Mouse (Mus musculus) G1E (cell line): ENCODE results near the gene Klk15. TPM values are rescaled to one million over a fixed set of nuclear protein-coding genes. Genes with fewer than 3 reads are reported as not detected.
"Not testable (repeated sequence)": the region's sequence is repeated elsewhere in the genome, so short reads cannot be mapped to it uniquely, and the experiment has no call there.

Experiments
- ATAC-seq: 2 replicates; pipeline ENCODE4 v1.8.0; 2016; ENCODE audit warnings: mild to moderate bottlenecking; ENCODE audit not compliant: insufficient number of reproducible peaks, poor library complexity, low FRiP score, severe bottlenecking; ENCODE audit errors: extremely low read depth
- DNase-seq: peaks from one replicate; pipeline ENCODE4 v3.0.0; 2012; ENCODE audit warnings: low spot score
- H3K27me3 ChIP-seq: 2 replicates; pipeline ENCODE4 v1.6.1; 2012; ENCODE audit warnings: mild to moderate bottlenecking, low read length, inconsistent platforms; ENCODE audit not compliant: insufficient read depth
- H3K36me3 ChIP-seq: replicated peaks from 2 replicates; pipeline ENCODE3; 2012; ENCODE audit warnings: mild to moderate bottlenecking, inconsistent platforms
- H3K4me1 ChIP-seq: 2 replicates; pipeline ENCODE4 v1.6.1; 2012; ENCODE audit warnings: low read depth, low read length, inconsistent platforms, mixed read lengths; ENCODE audit not compliant: insufficient read depth
- H3K4me3 ChIP-seq: 2 replicates; pipeline ENCODE4 v1.5.1; 2012; ENCODE audit warnings: low read depth, mild to moderate bottlenecking, inconsistent platforms, low read length, moderate library complexity, mixed read lengths
- H3K9me3 ChIP-seq: replicated peaks from 2 replicates; pipeline ENCODE4 v1.6.1; 2012; ENCODE audit warnings: inconsistent platforms
- CTCF ChIP-seq: IDR thresholded peaks from 2 replicates; pipeline ENCODE4 v1.5.1; 2012; ENCODE audit warnings: low read depth, low read length, inconsistent platforms, mixed read lengths
- GATA1 ChIP-seq: IDR thresholded peaks from 2 replicates; pipeline ENCODE4 v1.6.1; 2012; ENCODE audit warnings: borderline replicate concordance, low read length, inconsistent platforms, mixed read lengths
- GATA2 ChIP-seq: IDR thresholded peaks from 2 replicates; pipeline ENCODE4 v1.6.1; 2012; ENCODE audit warnings: low read depth, low read length, inconsistent platforms, borderline replicate concordance
- POLR2AphosphoS5 ChIP-seq: IDR thresholded peaks from 2 replicates; pipeline ENCODE4 v1.6.1; 2012; ENCODE audit warnings: low read depth, low read length, inconsistent platforms; ENCODE audit not compliant: insufficient replicate concordance
- TAL1 ChIP-seq: conservative IDR thresholded peaks from 2 replicates; pipeline ENCODE4 v1.6.1; 2012; ENCODE audit warnings: low read depth, low read length, inconsistent platforms, mixed read lengths
- polyA plus RNA-seq: library from polyadenylated mRNA; stranded (reverse); fragments of >175 nt; gene quantifications from 2 replicates; pipeline ENCODE4 v1.2.3, GENCODE M21; 2012
- total RNA-seq, 2 experiments: library from RNA; stranded (forward) in 1 of 2; stranded (reverse) in 1 of 2; fragments of 200-1000 nt in 1 of 2; fragments of >200 nt in 1 of 2; fragmentation: Nextera tagmentation in 1 of 2; gene quantifications; 2 replicates each; pipeline ENCODE4 v1.2.3; 2014 to 2017

Gene Klk15
- total and polyA plus RNA-seq, 3 experiments = not detected

GRCm38 (mm10) chr7:43952703-43953102 is 19.2 kb downstream of the Klk15 start:
- Histone ChIP-seq H3K4me3 (no peak overlapping the region), H3K4me1 (no peaks in the 10 kb centered on the region), H3K27me3 (no peaks in the 10 kb centered on the region), H3K9me3 (no peaks in the 10 kb centered on the region), H3K36me3 (no peaks in the 10 kb centered on the region)
- DNase-seq = no peak
- TF ChIP-seq POLR2AphosphoS5 (no peak), CTCF (no peak)
- ATAC-seq = no peak

- no peaks in the 10 kb centered on the region for H3K9me3 ChIP-seq
- no peaks in the 10 kb centered on the region for H3K36me3 ChIP-seq
- no peak for DNase-seq
- no peak within 1 kb of the TSS for H3K4me3 ChIP-seq
- no peak for ATAC-seq
- TF ChIP-seq CTCF = no peak
- no peak for TF ChIP-seq GATA1
- no peak for TF ChIP-seq POLR2AphosphoS5
- no peak for TF ChIP-seq GATA2
- no peak for TF ChIP-seq TAL1
- H3K4me1 ChIP-seq = no peaks in the 10 kb centered on the region
- no peaks in the 10 kb centered on the region for H3K27me3 ChIP-seq
Observed at GRCm38 (mm10) chr7:43966451-43966850, 32.9 kb downstream of the Klk15 start, which contains the start of gene Klk1b1. Gene Klk1b1, plus strand, starts transcription at chr7:43966751.

GRCm38 (mm10) chr7:43967058-43967457 is 33.5 kb downstream of the Klk15 start:
- ATAC-seq = no peak
- Histone ChIP-seq H3K4me1 (no peaks in the 10 kb centered on the region), H3K9me3 (no peaks in the 10 kb centered on the region), H3K36me3 (no peaks in the 10 kb centered on the region), H3K4me3 (no peak overlapping the region), H3K27me3 (no peaks in the 10 kb centered on the region)
- TF ChIP-seq GATA1 (no peak), POLR2AphosphoS5 (no peak), CTCF (no peak)
- DNase-seq = no peak

GRCm38 (mm10) chr7:43967612-43968011 is 34.1 kb downstream of the Klk15 start:
- H3K4me1 ChIP-seq = no peaks in the 10 kb centered on the region
- ATAC-seq (no peak), DNase-seq (no peak)
- H3K9me3 ChIP-seq = no peaks in the 10 kb centered on the region
- no peaks in the 10 kb centered on the region for H3K27me3 ChIP-seq
- no peak overlapping the region for H3K4me3 ChIP-seq
- TF ChIP-seq POLR2AphosphoS5 = no peak
- TF ChIP-seq GATA1 = no peak
- no peak for TF ChIP-seq GATA2
- TF ChIP-seq TAL1 = no peak
- H3K36me3 ChIP-seq = no peaks in the 10 kb centered on the region

- DNase-seq, H3K4me3 ChIP-seq, ATAC-seq, H3K9me3 ChIP-seq, H3K27me3 ChIP-seq, H3K4me1 ChIP-seq, H3K36me3 ChIP-seq: not testable (repeated sequence)
Observed at GRCm38 (mm10) chr7:43975761-43976160, 42.2 kb downstream of the Klk15 start, which contains the start of gene Klk1b9. Gene Klk1b9, plus strand, starts transcription at chr7:43976061.

- DNase-seq (no peak), ATAC-seq (no peak)
- no peaks in the 10 kb centered on the region for H3K36me3 ChIP-seq
Observed at GRCm38 (mm10) chr7:43985657-43986056, 52.1 kb downstream of the Klk15 start.

More at GRCm38 (mm10) chr7:43985657-43986056, 52.1 kb downstream of the Klk15 start:
- Histone ChIP-seq H3K4me3 (no peak overlapping the region), H3K27me3 (no peaks in the 10 kb centered on the region), H3K4me1 (no peaks in the 10 kb centered on the region), H3K9me3 (no peaks in the 10 kb centered on the region)
- TF ChIP-seq CTCF (no peak), POLR2AphosphoS5 (no peak), GATA2 (no peak), TAL1 (no peak), GATA1 (no peak)

Other genes starting within 250 kb of the Klk15 start
- gene Klk14, start 243.3 kb upstream of the Klk15 start, total RNA-seq (2014; fragmentation: Nextera tagmentation) = not detected in 2 replicates
- gene Klk14, start 243.3 kb upstream of the Klk15 start, total RNA-seq (2017) = not detected in 2 replicates
- gene Klk14, start 243.3 kb upstream of the Klk15 start, polyA plus RNA-seq = not detected in 2 replicates
- gene Klk13, start 221.2 kb upstream of the Klk15 start, total RNA-seq (2014; fragmentation: Nextera tagmentation) = not detected in 2 replicates
- gene Klk13, start 221.2 kb upstream of the Klk15 start, total RNA-seq (2017) = 0.27 TPM in 1 of 2 replicates, not detected in the other
- gene Klk13, start 221.2 kb upstream of the Klk15 start, polyA plus RNA-seq = not detected in 2 replicates
- not detected in 2 replicates for gene Klk12, start 164.8 kb upstream of the Klk15 start, total RNA-seq (2014; fragmentation: Nextera tagmentation)
- gene Klk12, start 164.8 kb upstream of the Klk15 start, total RNA-seq (2017) = not detected in 2 replicates
- gene Klk12, start 164.8 kb upstream of the Klk15 start, polyA plus RNA-seq = not detected in 2 replicates
- not detected in 2 replicates for gene Klk11, start 159.1 kb upstream of the Klk15 start, total RNA-seq (2014; fragmentation: Nextera tagmentation)
- gene Klk11, start 159.1 kb upstream of the Klk15 start, total RNA-seq (2017) = not detected in 2 replicates
- gene Klk11, start 159.1 kb upstream of the Klk15 start, polyA plus RNA-seq = not detected in 2 replicates
- not detected in 2 replicates for gene Klk10, start 152.7 kb upstream of the Klk15 start, total RNA-seq (2014; fragmentation: Nextera tagmentation)
- not detected in 2 replicates for gene Klk10, start 152.7 kb upstream of the Klk15 start, total RNA-seq (2017)
- gene Klk10, start 152.7 kb upstream of the Klk15 start, polyA plus RNA-seq = not detected in 2 replicates
- not detected in 2 replicates for gene Klk9, start 141.8 kb upstream of the Klk15 start, total RNA-seq (2014; fragmentation: Nextera tagmentation)
- gene Klk9, start 141.8 kb upstream of the Klk15 start, total RNA-seq (2017) = 0.06 TPM in 1 of 2 replicates, not detected in the other
- not detected in 2 replicates for gene Klk9, start 141.8 kb upstream of the Klk15 start, polyA plus RNA-seq
- gene Klk8, start 136.2 kb upstream of the Klk15 start, total RNA-seq (2014; fragmentation: Nextera tagmentation) = not detected in 2 replicates
- gene Klk8, start 136.2 kb upstream of the Klk15 start, total RNA-seq (2017) = not detected in 2 replicates
- gene Klk8, start 136.2 kb upstream of the Klk15 start, polyA plus RNA-seq = not detected in 2 replicates
- not detected in 2 replicates for gene Klk7, start 122.4 kb upstream of the Klk15 start, total RNA-seq (2014; fragmentation: Nextera tagmentation)
- gene Klk7, start 122.4 kb upstream of the Klk15 start, total RNA-seq (2017) = 0.05 TPM in 1 of 2 replicates, not detected in the other
- gene Klk7, start 122.4 kb upstream of the Klk15 start, polyA plus RNA-seq = not detected in 2 replicates
- not detected in 2 replicates for gene Klk6, start 109.2 kb upstream of the Klk15 start, total RNA-seq (2014; fragmentation: Nextera tagmentation)
- gene Klk6, start 109.2 kb upstream of the Klk15 start, total RNA-seq (2017) = 0.05 TPM in 1 of 2 replicates, not detected in the other
- gene Klk6, start 109.2 kb upstream of the Klk15 start, polyA plus RNA-seq = not detected in 2 replicates
- gene Klk5, start 91.8 kb upstream of the Klk15 start, total RNA-seq (2014; fragmentation: Nextera tagmentation) = not detected in 2 replicates
- 0.11 TPM in 1 of 2 replicates, not detected in the other for gene Klk5, start 91.8 kb upstream of the Klk15 start, total RNA-seq (2017)
- gene Klk5, start 91.8 kb upstream of the Klk15 start, polyA plus RNA-seq = not detected in 2 replicates
- gene Klk4, start 52.6 kb upstream of the Klk15 start, total RNA-seq (2014; fragmentation: Nextera tagmentation) = not detected in 2 replicates
- not detected in 2 replicates for gene Klk4, start 52.6 kb upstream of the Klk15 start, total RNA-seq (2017)
- gene Klk4, start 52.6 kb upstream of the Klk15 start, polyA plus RNA-seq = not detected in 2 replicates
- gene Klk1b8, start 16.9 kb downstream of the Klk15 start, total RNA-seq (2014; fragmentation: Nextera tagmentation) = not detected in 2 replicates
- not detected in 2 replicates for gene Klk1b8, start 16.9 kb downstream of the Klk15 start, total RNA-seq (2017)
- not detected in 2 replicates for gene Klk1b8, start 16.9 kb downstream of the Klk15 start, polyA plus RNA-seq
- gene Klk1b1, start 33.0 kb downstream of the Klk15 start, total RNA-seq (2014; fragmentation: Nextera tagmentation) = not detected in 2 replicates
- gene Klk1b1, start 33.0 kb downstream of the Klk15 start, total RNA-seq (2017) = not detected in 2 replicates
- not detected in 2 replicates for gene Klk1b1, start 33.0 kb downstream of the Klk15 start, polyA plus RNA-seq
- not detected in 2 replicates for gene Klk1b9, start 42.3 kb downstream of the Klk15 start, total RNA-seq (2014; fragmentation: Nextera tagmentation)
- gene Klk1b9, start 42.3 kb downstream of the Klk15 start, total RNA-seq (2017) = not detected in 2 replicates
- not detected in 2 replicates for gene Klk1b9, start 42.3 kb downstream of the Klk15 start, polyA plus RNA-seq
- not detected in 2 replicates for gene Klk1b11, start 62.1 kb downstream of the Klk15 start, total RNA-seq (2014; fragmentation: Nextera tagmentation)
- gene Klk1b11, start 62.1 kb downstream of the Klk15 start, total RNA-seq (2017) = not detected in 2 replicates
- gene Klk1b11, start 62.1 kb downstream of the Klk15 start, polyA plus RNA-seq = not detected in 2 replicates
- gene Klk1b26, start 78.4 kb downstream of the Klk15 start, total RNA-seq (2014; fragmentation: Nextera tagmentation) = not detected in 2 replicates
- not detected in 2 replicates for gene Klk1b26, start 78.4 kb downstream of the Klk15 start, total RNA-seq (2017)
- not detected in 2 replicates for gene Klk1b26, start 78.4 kb downstream of the Klk15 start, polyA plus RNA-seq
- gene Klk1b27, start 118.5 kb downstream of the Klk15 start, total RNA-seq (2014; fragmentation: Nextera tagmentation) = not detected in 2 replicates
- 0.16 TPM in 1 of 2 replicates, not detected in the other for gene Klk1b27, start 118.5 kb downstream of the Klk15 start, total RNA-seq (2017)
- not detected in 2 replicates for gene Klk1b27, start 118.5 kb downstream of the Klk15 start, polyA plus RNA-seq
- gene Klk1b21, start 168.6 kb downstream of the Klk15 start, total RNA-seq (2014; fragmentation: Nextera tagmentation) = not detected in 2 replicates
- gene Klk1b21, start 168.6 kb downstream of the Klk15 start, total RNA-seq (2017) = not detected in 2 replicates
- not detected in 2 replicates for gene Klk1b21, start 168.6 kb downstream of the Klk15 start, polyA plus RNA-seq
- not detected in 2 replicates for gene Klk1b22, start 178.9 kb downstream of the Klk15 start, total RNA-seq (2014; fragmentation: Nextera tagmentation)
- gene Klk1b22, start 178.9 kb downstream of the Klk15 start, total RNA-seq (2017) = not detected in 2 replicates
- not detected in 2 replicates for gene Klk1b22, start 178.9 kb downstream of the Klk15 start, polyA plus RNA-seq
- gene Klk1b16, start 203.0 kb downstream of the Klk15 start, total RNA-seq (2014; fragmentation: Nextera tagmentation) = not detected in 2 replicates
- not detected in 2 replicates for gene Klk1b16, start 203.0 kb downstream of the Klk15 start, total RNA-seq (2017)
- gene Klk1b16, start 203.0 kb downstream of the Klk15 start, polyA plus RNA-seq = not detected in 2 replicates